Mouse (Mus musculus) mesoderm, embryonic 11.5 days (tissue): ENCODE results near the gene Slc1a2.

Source experiments
- DNase-seq: peaks from one replicate; pipeline ENCODE4 v3.0.0-alpha.2; 2012; ENCODE audit warnings: low read depth, low spot score

Gene Slc1a2

GRCm38 (mm10) chr2:102815289-102815809 lies 156.9 kb downstream of the Slc1a2 start:
- peak; percentile 39 for DNase-seq

- peak; percentile 66 for DNase-seq
These were observed 161.8 kb downstream of the Slc1a2 start for GRCm38 (mm10) chr2:102820225-102820711.

GRCm38 (mm10) chr2:102820790-102821189 lies 162.3 kb downstream of the Slc1a2 start:
- no peak for DNase-seq

GRCm38 (mm10) chr2:102822036-102822435 lies 163.6 kb downstream of the Slc1a2 start:
- DNase-seq: no peak

- DNase-seq: no peak
These were observed 167.6 kb downstream of the Slc1a2 start for GRCm38 (mm10) chr2:102825961-102826633.

- no peak for DNase-seq
These were observed 169.4 kb downstream of the Slc1a2 start for GRCm38 (mm10) chr2:102827841-102828240.

GRCm38 (mm10) chr2:102828381-102828780 lies 169.9 kb downstream of the Slc1a2 start:
- no peak for DNase-seq

- DNase-seq: no peak
These were observed 170.7 kb downstream of the Slc1a2 start for GRCm38 (mm10) chr2:102829201-102829600.

- no peak for DNase-seq
These were observed 173.1 kb downstream of the Slc1a2 start for GRCm38 (mm10) chr2:102831547-102831946.

- peak; percentile 24 for DNase-seq
These were observed 179.7 kb downstream of the Slc1a2 start for GRCm38 (mm10) chr2:102838179-102838578.
